Mouse (Mus musculus) heart, postnatal 25 days (tissue): ENCODE measurements around the gene Urad. TPM values are rescaled to one million over a fixed set of nuclear protein-coding genes. Genes with fewer than 3 reads are reported as not detected.

Experiments
- DNase-seq: peaks from one replicate; pipeline ENCODE4 v3.0.0; 2022; ENCODE audit warnings: low spot score
- intact Hi-C: fragments of 180-260 bp; cut with DNase I; formaldehyde crosslinking; loops from one replicate; pipeline ENCODE4 v1.15.1; 2025
- total RNA-seq, 2 experiments: library from RNA; stranded (reverse); gene quantifications; 2 replicates each; pipeline ENCODE4 v1.2.3; 2021

The Urad gene
- total RNA-seq, 2 experiments from 2014 or later = not detected

- intact Hi-C loops = no loop called here
- DNase-seq = no peak
Observed at GRCm38 (mm10) chr5:147302746-147303400, 19.4 kb downstream of the Urad start.

- DNase-seq = no peak
- intact Hi-C loops = no loop called here
Observed at GRCm38 (mm10) chr5:147302141-147302540, 20.1 kb downstream of the Urad start.

GRCm38 (mm10) chr5:147301781-147302070 lies 20.5 kb downstream of the Urad start:
- intact Hi-C loops = no loop called here
- DNase-seq = no peak

- intact Hi-C loops = no loop called here
- no peak for DNase-seq
Observed at GRCm38 (mm10) chr5:147300917-147301780, 21.1 kb downstream of the Urad start.

GRCm38 (mm10) chr5:147300001-147300363 lies 22.3 kb downstream of the Urad start:
- no peak for DNase-seq

GRCm38 (mm10) chr5:147299255-147300000 lies 22.8 kb downstream of the Urad start:
- DNase-seq = no peak
- intact Hi-C loops = no loop called here

More at GRCm38 (mm10) chr5:147300001-147300363, 22.3 kb downstream of the Urad start:
- intact Hi-C loops = no loop called here

- intact Hi-C loops = no loop called here
- DNase-seq = no peak
Observed at GRCm38 (mm10) chr5:147297249-147297648, 25.0 kb downstream of the Urad start.

GRCm38 (mm10) chr5:147294121-147294520 lies 28.1 kb downstream of the Urad start:
- no peak for DNase-seq
- intact Hi-C loops = no loop called here

- no peak for DNase-seq
- intact Hi-C loops = no loop called here
Observed at GRCm38 (mm10) chr5:147293127-147293910, 28.9 kb downstream of the Urad start.

- DNase-seq = no peak
- intact Hi-C loops = no loop called here
Observed at GRCm38 (mm10) chr5:147292506-147293120, 29.6 kb downstream of the Urad start.

GRCm38 (mm10) chr5:147291764-147292505 lies 30.3 kb downstream of the Urad start:
- intact Hi-C loops = no loop called here
- DNase-seq = no peak

- DNase-seq = no peak
- intact Hi-C loops = no loop called here
Observed at GRCm38 (mm10) chr5:147284365-147284764, 37.9 kb downstream of the Urad start.

- intact Hi-C loops = no loop called here
- no peak for DNase-seq
Observed at GRCm38 (mm10) chr5:147277547-147277925, 44.7 kb downstream of the Urad start.

- DNase-seq = no peak
- intact Hi-C loops = no loop called here
Observed at GRCm38 (mm10) chr5:147276701-147277546, 45.3 kb downstream of the Urad start.

- intact Hi-C loops = no loop called here
- DNase-seq = no peak
Observed at GRCm38 (mm10) chr5:147275761-147276160, 46.5 kb downstream of the Urad start.

GRCm38 (mm10) chr5:147274174-147275141 lies 47.8 kb downstream of the Urad start:
- intact Hi-C loops = no loop called here
- no peak for DNase-seq

GRCm38 (mm10) chr5:147272808-147273345 lies 49.4 kb downstream of the Urad start:
- DNase-seq = no peak
- intact Hi-C loops = no loop called here
